Mouse (Mus musculus) heart, embryonic 11.5 days (tissue): Measurements from ENCODE around the gene Spp2. TPM values are rescaled to one million over a fixed set of nuclear protein-coding genes. Genes with fewer than 3 reads are reported as not detected.

Experiments
- ATAC-seq: fragments of 200-750 bp; cut with Nextera tagmentation; replicated peaks from 2 replicates; pipeline ENCODE4 v1.8.0; 2017; ENCODE audit warnings: moderate library complexity; ENCODE audit not compliant: insufficient number of reproducible peaks, low FRiP score, low TSS enrichment
- H3K27ac ChIP-seq: fragments of 300-500 bp; sonication (generic); 2 replicates; pipeline ENCODE4 v1.5.1; 2014; ENCODE audit warnings: mild to moderate bottlenecking, low read depth, low read length
- H3K27me3 ChIP-seq: fragments of 300-500 bp; sonication (generic); 2 replicates; pipeline ENCODE4 v1.6.1; 2014; ENCODE audit warnings: mild to moderate bottlenecking, low read length, mixed read lengths; ENCODE audit not compliant: control insufficient read depth, insufficient read depth
- H3K36me3 ChIP-seq: fragments of 300-500 bp; sonication (generic); 2 replicates; pipeline ENCODE4 v1.6.1; 2014; ENCODE audit warnings: mild to moderate bottlenecking, low read length, moderate library complexity, mixed read lengths; ENCODE audit not compliant: control insufficient read depth, insufficient read depth
- H3K4me1 ChIP-seq: fragments of 300-500 bp; sonication (generic); 2 replicates; pipeline ENCODE4 v1.6.1; 2014; ENCODE audit warnings: low read length; ENCODE audit not compliant: control insufficient read depth, insufficient read depth
- H3K4me2 ChIP-seq: fragments of 300-500 bp; sonication (generic); 2 replicates; pipeline ENCODE4 v1.6.1; 2014; ENCODE audit warnings: mild to moderate bottlenecking, moderate library complexity
- H3K4me3 ChIP-seq: fragments of 300-500 bp; sonication (generic); 2 replicates; pipeline ENCODE4 v1.5.1; 2014; ENCODE audit warnings: low read depth, low read length
- H3K9ac ChIP-seq: fragments of 300-500 bp; sonication (generic); 2 replicates; pipeline ENCODE4 v1.6.1; 2014; ENCODE audit warnings: mild to moderate bottlenecking, low read depth, low read length, moderate library complexity
- H3K9me3 ChIP-seq: fragments of 300-500 bp; sonication (generic); replicated peaks from 2 replicates; pipeline ENCODE4 v1.6.1; 2016; ENCODE audit warnings: low read length; ENCODE audit not compliant: control insufficient read depth
- WGBS: fragments of 180-500 bp; shearing (Covaris S2); extraction: QIAGEN DNeasy Blood & Tissue Kit; methylation state at CpG from one replicate; pipeline ENCODE4 v1.1.7; 2014; ENCODE audit not compliant: insufficient replicate concordance; 5-methylcytosine and 5-hydroxymethylcytosine counted together
- polyA plus RNA-seq: library from polyadenylated mRNA; unstranded; fragments of >200 nt; fragmentation: Nextera tagmentation; extraction: Ambion mirVana; gene quantifications from 2 replicates; pipeline ENCODE4 v1.2.1, GENCODE M21; 2014

The Spp2 gene
- polyA plus RNA-seq, 1 experiment from 2014 or later = 1.6 TPM

GRCm38 (mm10) chr1:88456451-88457072 lies 49.8 kb downstream of the Spp2 start:
- Histone ChIP-seq H3K4me1 (no peaks in the 10 kb centered on the region), H3K4me2 (no peak overlapping the region), H3K27ac (no peak overlapping the region), H3K36me3 (no peaks in the 10 kb centered on the region), H3K27me3 (no peaks in the 10 kb centered on the region), H3K9me3 (no peaks in the 10 kb centered on the region), H3K4me3 (no peak overlapping the region), H3K9ac (no peak overlapping the region)
- 56% methylated on average over 14 of the region's 14 CpGs for WGBS
- ATAC-seq = 0 out of 2 replicates have a peak, but pooled peaks have one; percentile 10

- no peaks in the 10 kb centered on the region for H3K36me3 ChIP-seq
- 85% methylated on average over 4 of the region's 4 CpGs for WGBS
Observed at GRCm38 (mm10) chr1:88459196-88459595, 52.4 kb downstream of the Spp2 start.

GRCm38 (mm10) chr1:88459655-88460054 lies 52.9 kb downstream of the Spp2 start:
- H3K4me2 ChIP-seq = no peak overlapping the region
- no peak overlapping the region for H3K9ac ChIP-seq
- WGBS = 81% methylated on average over 5 of the region's 5 CpGs
- H3K9me3 ChIP-seq = no peaks in the 10 kb centered on the region
- no peaks in the 10 kb centered on the region for H3K27me3 ChIP-seq
- no peak overlapping the region for H3K4me3 ChIP-seq
- H3K36me3 ChIP-seq = no peaks in the 10 kb centered on the region
- ATAC-seq = no peak
- H3K4me1 ChIP-seq = peaks cover 9% of the 10 kb centered on the region; the same call in 1 of the 2 replicates
- H3K27ac ChIP-seq = no peak overlapping the region

More at GRCm38 (mm10) chr1:88459196-88459595, 52.4 kb downstream of the Spp2 start:
- no peak for ATAC-seq
- no peak overlapping the region for H3K9ac ChIP-seq
- H3K4me1 ChIP-seq = peaks cover 4% of the 10 kb centered on the region; the same call in 1 of the 2 replicates
- no peak overlapping the region for H3K4me2 ChIP-seq
- no peak overlapping the region for H3K4me3 ChIP-seq
- H3K27ac ChIP-seq = no peak overlapping the region
- no peaks in the 10 kb centered on the region for H3K9me3 ChIP-seq
- no peaks in the 10 kb centered on the region for H3K27me3 ChIP-seq

- ATAC-seq = no peak
- Histone ChIP-seq H3K27me3 (no peaks in the 10 kb centered on the region), H3K4me2 (no peak overlapping the region), H3K4me3 (no peak overlapping the region), H3K9ac (no peak overlapping the region), H3K4me1 (peaks cover 9% of the 10 kb centered on the region; the same call in 1 of the 2 replicates), H3K36me3 (no peaks in the 10 kb centered on the region), H3K27ac (no peak overlapping the region), H3K9me3 (no peaks in the 10 kb centered on the region)
- 18% methylated on average over 1 of the region's 1 CpGs for WGBS
Observed at GRCm38 (mm10) chr1:88461096-88461495, 54.3 kb downstream of the Spp2 start.

- H3K4me2 ChIP-seq = no peak overlapping the region
- no peak overlapping the region for H3K9ac ChIP-seq
- ATAC-seq = no peak
- no peaks in the 10 kb centered on the region for H3K27me3 ChIP-seq
- peaks cover 9% of the 10 kb centered on the region; the same call in 1 of the 2 replicates for H3K4me1 ChIP-seq
- no peaks in the 10 kb centered on the region for H3K9me3 ChIP-seq
- no peak overlapping the region for H3K4me3 ChIP-seq
- no peak overlapping the region for H3K27ac ChIP-seq
- H3K36me3 ChIP-seq = no peaks in the 10 kb centered on the region
- 53% methylated on average over 6 of the region's 6 CpGs for WGBS
Observed at GRCm38 (mm10) chr1:88462484-88462883, 55.7 kb downstream of the Spp2 start.

- ATAC-seq = no peak
- Histone ChIP-seq H3K9me3 (no peaks in the 10 kb centered on the region), H3K4me2 (no peak overlapping the region), H3K4me1 (peaks cover 9% of the 10 kb centered on the region; the same call in 1 of the 2 replicates), H3K27me3 (no peaks in the 10 kb centered on the region), H3K36me3 (no peaks in the 10 kb centered on the region), H3K27ac (no peak overlapping the region), H3K9ac (no peak overlapping the region), H3K4me3 (no peak overlapping the region)
- WGBS = 79% methylated on average over 3 of the region's 3 CpGs
Observed at GRCm38 (mm10) chr1:88463241-88463640, 56.5 kb downstream of the Spp2 start.

GRCm38 (mm10) chr1:88464109-88464905 lies 57.5 kb downstream of the Spp2 start:
- Histone ChIP-seq H3K9ac (no peak overlapping the region), H3K27me3 (no peaks in the 10 kb centered on the region), H3K4me3 (no peak overlapping the region), H3K36me3 (no peaks in the 10 kb centered on the region), H3K4me1 (peaks cover 9% of the 10 kb centered on the region; the same call in 1 of the 2 replicates), H3K4me2 (no peak overlapping the region), H3K9me3 (no peaks in the 10 kb centered on the region), H3K27ac (no peak overlapping the region)
- no peak for ATAC-seq
- WGBS = 49% methylated on average over 6 of the region's 6 CpGs

GRCm38 (mm10) chr1:88465722-88466121 lies 59.0 kb downstream of the Spp2 start:
- H3K9me3 ChIP-seq = no peaks in the 10 kb centered on the region
- WGBS = 58% methylated on average over 4 of the region's 4 CpGs
- ATAC-seq = no peak

More at GRCm38 (mm10) chr1:88465722-88466121, 59.0 kb downstream of the Spp2 start:
- Histone ChIP-seq H3K27ac (no peak overlapping the region), H3K9ac (no peak overlapping the region), H3K4me2 (no peak overlapping the region), H3K4me1 (peaks cover 9% of the 10 kb centered on the region; the same call in 1 of the 2 replicates), H3K36me3 (no peaks in the 10 kb centered on the region), H3K4me3 (no peak overlapping the region), H3K27me3 (no peaks in the 10 kb centered on the region)
